Mouse (Mus musculus) brain, embryonic 18.5 days (tissue): ENCODE data around the gene R3hdm4.

Experiments
- DNase-seq: peaks from one replicate; pipeline ENCODE4 v3.0.0-alpha.2; 2012; ENCODE audit warnings: low read depth, low spot score

R3hdm4 gene

DNA sequence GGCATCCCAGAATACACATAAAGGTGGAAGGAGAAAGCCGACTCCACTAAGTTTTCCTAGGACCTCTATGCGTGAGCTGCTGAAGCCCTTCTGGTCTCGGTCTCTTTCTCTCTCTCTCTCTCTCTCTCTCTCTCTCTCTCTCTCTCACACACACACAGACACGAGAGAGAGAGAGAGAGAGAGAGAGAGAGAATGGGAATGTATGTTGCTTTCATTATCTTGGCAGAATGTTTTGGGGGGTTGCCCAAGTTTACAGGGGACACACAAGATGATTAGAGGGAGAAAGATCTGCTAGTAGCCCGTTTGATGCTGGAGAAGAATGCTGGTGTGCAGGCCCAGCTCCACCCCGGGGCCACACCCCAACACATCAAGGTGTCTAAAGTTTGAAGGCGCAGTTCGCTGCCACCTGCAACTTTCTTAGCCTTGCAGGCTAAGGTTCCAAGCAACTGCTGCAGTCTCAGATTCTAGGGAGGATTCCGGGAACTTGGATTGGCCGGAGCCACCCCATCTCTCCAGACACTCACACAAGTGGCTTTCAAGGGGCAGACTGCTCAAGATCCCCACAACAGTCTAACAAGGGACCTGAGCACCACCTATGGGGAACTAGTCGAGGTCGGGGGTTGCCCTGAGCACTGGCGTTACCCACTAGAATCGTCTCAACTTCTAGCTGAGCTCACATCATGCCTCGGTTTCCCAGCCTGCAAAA, 4.9 kb upstream of the R3hdm4 start:
- no peak for DNase-seq

- no peak for DNase-seq
These were observed 4.2 kb upstream of the R3hdm4 start for GRCm38 (mm10) chr10:79924998-79925784.

- no peak for DNase-seq
These were observed 564 bp upstream of the R3hdm4 start for GRCm38 (mm10) chr10:79921572-79921971.

- no peak for DNase-seq
These were observed 735 bp downstream of the R3hdm4 start for GRCm38 (mm10) chr10:79920056-79920890.

DNA sequence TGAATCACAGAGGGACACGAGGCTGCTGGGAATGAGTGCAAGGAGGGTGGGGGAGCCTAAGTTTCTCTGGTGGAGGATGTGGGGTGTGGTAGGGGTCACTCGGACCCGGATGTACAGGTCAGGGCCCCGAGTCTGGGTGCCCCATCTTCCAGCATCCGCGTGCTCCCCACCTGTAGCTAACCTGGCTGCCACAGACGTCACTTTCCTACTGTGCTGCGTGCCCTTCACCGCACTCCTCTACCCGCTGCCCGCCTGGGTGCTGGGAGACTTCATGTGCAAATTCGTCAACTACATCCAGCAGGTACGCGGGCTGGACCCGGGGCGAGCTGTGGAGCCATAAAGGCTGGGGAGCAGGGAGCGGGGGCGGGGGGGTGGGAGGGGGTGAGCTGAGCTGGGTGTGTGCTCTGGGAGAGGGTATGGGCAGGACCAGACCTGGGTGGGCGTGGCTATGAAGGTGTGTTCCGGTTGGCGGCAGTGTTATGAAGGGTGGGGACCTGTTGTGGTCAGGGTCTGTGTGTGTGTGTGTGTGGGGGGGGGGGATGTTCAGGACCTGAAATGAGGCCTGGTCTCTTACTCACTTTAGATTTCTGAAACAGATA, 1.7 kb downstream of the R3hdm4 start:
- no peak for DNase-seq

GRCm38 (mm10) chr10:79918231-79919078, 2.6 kb downstream of the R3hdm4 start:
- DNase-seq, result no peak

DNA sequence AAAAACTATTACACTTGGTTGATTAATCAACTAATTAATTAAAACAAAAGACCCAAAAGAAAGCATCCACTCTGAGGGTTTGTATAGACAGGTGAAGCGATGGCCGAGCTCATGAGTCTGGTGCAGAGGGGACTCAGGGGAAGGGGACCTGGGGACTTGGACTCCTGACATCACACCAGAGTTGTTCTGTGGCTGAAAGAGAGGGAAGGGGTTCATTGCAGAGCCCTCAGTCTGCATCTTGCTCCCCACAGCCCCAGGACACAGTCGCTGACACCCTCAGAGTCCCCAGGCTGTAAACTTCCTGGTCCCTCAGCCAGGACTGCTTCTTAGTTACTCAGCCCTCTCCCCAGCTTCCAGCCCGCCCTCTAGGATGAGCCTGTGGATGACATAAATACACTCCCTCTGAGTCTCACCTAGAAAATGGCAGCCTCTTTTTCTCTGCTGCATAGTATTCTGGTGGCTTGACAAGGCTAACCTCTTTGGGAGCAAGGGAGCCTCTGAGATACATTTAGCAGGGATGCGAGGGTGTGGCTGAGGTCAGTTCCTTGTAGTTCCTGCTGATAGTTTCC, 3.4 kb downstream of the R3hdm4 start:
- no peak for DNase-seq

GRCm38 (mm10) chr10:79916808-79917531, 4.0 kb downstream of the R3hdm4 start, which contains the start of gene Kiss1r:
Gene Kiss1r (plus strand): TSS chr10:79916971.
- DNase-seq, result no peak

- DNase-seq, result no peak
These were observed 4.9 kb downstream of the R3hdm4 start for GRCm38 (mm10) chr10:79916081-79916480.

DNA sequence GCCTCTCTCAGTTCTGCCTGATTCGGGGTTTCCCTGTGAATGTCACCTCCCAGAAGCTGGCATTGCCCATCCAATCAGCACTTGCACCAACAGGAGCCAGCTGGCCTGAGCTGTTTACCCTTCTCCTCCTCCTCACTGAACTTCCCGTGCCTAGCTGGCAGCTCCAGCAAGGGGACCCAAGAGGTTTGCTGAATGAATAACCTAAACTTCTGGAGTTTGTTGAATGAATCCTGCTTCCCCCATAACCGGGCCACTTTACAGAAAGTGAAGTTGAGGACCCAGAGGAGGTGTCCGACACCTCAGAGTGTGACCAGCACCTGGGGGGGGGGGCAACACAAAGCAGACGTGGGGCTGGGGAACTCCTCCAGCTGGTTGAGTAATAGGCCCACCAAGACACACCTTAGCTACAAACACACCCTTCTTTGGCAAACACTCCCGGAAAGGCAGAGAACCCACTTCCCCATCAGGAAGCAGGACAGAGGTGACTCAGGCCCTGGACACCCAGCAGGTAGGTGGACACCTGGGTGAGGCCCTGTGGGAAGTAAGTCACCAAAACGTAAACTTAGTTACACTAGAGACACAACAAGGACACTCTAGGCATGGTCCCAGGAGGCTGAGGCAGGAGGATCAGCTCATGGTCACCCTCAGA, 5.9 kb downstream of the R3hdm4 start:
- no peak for DNase-seq

GRCm38 (mm10) chr10:79914131-79914947, 6.7 kb downstream of the R3hdm4 start:
- no peak for DNase-seq

DNA sequence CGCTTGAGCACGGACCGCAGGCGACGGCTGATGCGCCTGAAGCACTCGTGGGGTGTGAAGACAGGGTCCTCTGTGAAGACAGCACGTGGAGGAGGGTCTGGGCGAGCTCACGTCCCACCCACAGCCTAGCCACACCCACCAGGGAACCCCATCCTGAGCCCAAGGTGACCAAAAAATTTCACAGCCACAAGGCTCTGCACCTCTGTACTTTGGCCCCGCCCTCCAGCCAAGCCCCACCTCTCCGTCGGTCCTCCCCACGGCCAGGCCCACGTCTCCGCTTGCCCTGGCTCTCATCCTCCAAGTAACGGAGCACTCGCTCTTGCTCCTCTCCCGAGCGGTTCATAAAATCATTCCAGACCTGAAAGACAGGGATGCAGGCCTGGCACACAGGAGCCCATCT, 8.6 kb downstream of the R3hdm4 start:
- no peak for DNase-seq

GRCm38 (mm10) chr10:79910556-79910955, 10.5 kb downstream of the R3hdm4 start, which contains the start of gene Gm26602:
Gene Gm26602 (plus strand): TSS chr10:79910856.
- DNase-seq, result no peak

GRCm38 (mm10) chr10:79909092-79909922, 11.7 kb downstream of the R3hdm4 start:
- no peak for DNase-seq

GRCm38 (mm10) chr10:79908167-79909091, 12.6 kb downstream of the R3hdm4 start, which contains the start of gene Med16:
Gene Med16 (minus strand): TSS chr10:79908923.
- DNase-seq, result peak; percentile 89

- no peak for DNase-seq
These were observed 13.6 kb downstream of the R3hdm4 start for GRCm38 (mm10) chr10:79907415-79907814.
